Mouse (Mus musculus) G1E (cell line): ENCODE measurements around the gene Pcbp1. TPM values are rescaled to one million over a fixed set of nuclear protein-coding genes. Genes with fewer than 3 reads are reported as not detected.

Experiments
- ATAC-seq: 2 replicates; pipeline ENCODE4 v1.8.0; 2016; ENCODE audit warnings: mild to moderate bottlenecking; ENCODE audit not compliant: insufficient number of reproducible peaks, poor library complexity, low FRiP score, severe bottlenecking; ENCODE audit errors: extremely low read depth
- DNase-seq: peaks from one replicate; pipeline ENCODE4 v3.0.0; 2012; ENCODE audit warnings: low spot score
- H3K27me3 ChIP-seq: 2 replicates; pipeline ENCODE4 v1.6.1; 2012; ENCODE audit warnings: mild to moderate bottlenecking, low read length, inconsistent platforms; ENCODE audit not compliant: insufficient read depth
- H3K36me3 ChIP-seq: replicated peaks from 2 replicates; pipeline ENCODE3; 2012; ENCODE audit warnings: mild to moderate bottlenecking, inconsistent platforms
- H3K4me1 ChIP-seq: 2 replicates; pipeline ENCODE4 v1.6.1; 2012; ENCODE audit warnings: low read depth, low read length, inconsistent platforms, mixed read lengths; ENCODE audit not compliant: insufficient read depth
- H3K4me3 ChIP-seq: 2 replicates; pipeline ENCODE4 v1.5.1; 2012; ENCODE audit warnings: low read depth, mild to moderate bottlenecking, inconsistent platforms, low read length, moderate library complexity, mixed read lengths
- H3K9me3 ChIP-seq: replicated peaks from 2 replicates; pipeline ENCODE4 v1.6.1; 2012; ENCODE audit warnings: inconsistent platforms
- CTCF ChIP-seq: IDR thresholded peaks from 2 replicates; pipeline ENCODE4 v1.5.1; 2012; ENCODE audit warnings: low read depth, low read length, inconsistent platforms, mixed read lengths
- GATA1 ChIP-seq: IDR thresholded peaks from 2 replicates; pipeline ENCODE4 v1.6.1; 2012; ENCODE audit warnings: borderline replicate concordance, low read length, inconsistent platforms, mixed read lengths
- GATA2 ChIP-seq: IDR thresholded peaks from 2 replicates; pipeline ENCODE4 v1.6.1; 2012; ENCODE audit warnings: low read depth, low read length, inconsistent platforms, borderline replicate concordance
- POLR2AphosphoS5 ChIP-seq: IDR thresholded peaks from 2 replicates; pipeline ENCODE4 v1.6.1; 2012; ENCODE audit warnings: low read depth, low read length, inconsistent platforms; ENCODE audit not compliant: insufficient replicate concordance
- TAL1 ChIP-seq: conservative IDR thresholded peaks from 2 replicates; pipeline ENCODE4 v1.6.1; 2012; ENCODE audit warnings: low read depth, low read length, inconsistent platforms, mixed read lengths
- polyA plus RNA-seq: library from polyadenylated mRNA; stranded (reverse); fragments of >175 nt; gene quantifications from 2 replicates; pipeline ENCODE4 v1.2.3, GENCODE M21; 2012
- total RNA-seq, 2 experiments: library from RNA; stranded (forward) in 1 of 2; stranded (reverse) in 1 of 2; fragments of 200-1000 nt in 1 of 2; fragments of >200 nt in 1 of 2; fragmentation: Nextera tagmentation in 1 of 2; gene quantifications; 2 replicates each; pipeline ENCODE4 v1.2.3; 2014 to 2017

Gene Pcbp1
- total and polyA plus RNA-seq, 3 experiments, result 101 to 1,039 (median 191) TPM

DNA sequence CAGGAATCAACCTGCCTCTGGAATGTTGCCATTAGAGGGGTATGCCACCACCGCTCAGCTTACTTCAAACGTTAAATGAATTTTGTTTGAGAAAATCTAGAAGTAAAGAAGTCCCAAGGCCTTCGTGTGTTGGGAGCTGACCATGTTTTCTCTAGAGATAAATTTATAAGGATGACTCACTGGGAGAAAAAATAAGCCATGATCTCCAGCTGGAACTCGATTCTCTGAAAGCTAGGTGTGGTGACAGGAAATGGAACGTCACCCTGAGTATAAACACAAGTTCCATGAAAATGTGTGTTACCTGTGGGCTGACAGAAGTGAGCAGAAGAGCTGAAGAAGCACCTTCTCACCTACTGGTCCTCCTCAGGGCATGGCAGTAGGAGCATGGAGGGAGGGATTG lies 49.2 kb downstream of the Pcbp1 start:
- Histone ChIP-seq H3K36me3 (peaks cover 26% of the 10 kb centered on the region), H3K4me3 (no peak overlapping the region), H3K4me1 (peaks cover 44% of the 10 kb centered on the region), H3K27me3 (no peaks in the 10 kb centered on the region), H3K9me3 (no peaks in the 10 kb centered on the region)
- ATAC-seq (no peak), DNase-seq (no peak)
- no peak for TF ChIP-seq GATA2
- TF ChIP-seq TAL1, result no peak
- TF ChIP-seq CTCF, result no peak
- no peak for TF ChIP-seq GATA1
- no peak for TF ChIP-seq POLR2AphosphoS5

DNA sequence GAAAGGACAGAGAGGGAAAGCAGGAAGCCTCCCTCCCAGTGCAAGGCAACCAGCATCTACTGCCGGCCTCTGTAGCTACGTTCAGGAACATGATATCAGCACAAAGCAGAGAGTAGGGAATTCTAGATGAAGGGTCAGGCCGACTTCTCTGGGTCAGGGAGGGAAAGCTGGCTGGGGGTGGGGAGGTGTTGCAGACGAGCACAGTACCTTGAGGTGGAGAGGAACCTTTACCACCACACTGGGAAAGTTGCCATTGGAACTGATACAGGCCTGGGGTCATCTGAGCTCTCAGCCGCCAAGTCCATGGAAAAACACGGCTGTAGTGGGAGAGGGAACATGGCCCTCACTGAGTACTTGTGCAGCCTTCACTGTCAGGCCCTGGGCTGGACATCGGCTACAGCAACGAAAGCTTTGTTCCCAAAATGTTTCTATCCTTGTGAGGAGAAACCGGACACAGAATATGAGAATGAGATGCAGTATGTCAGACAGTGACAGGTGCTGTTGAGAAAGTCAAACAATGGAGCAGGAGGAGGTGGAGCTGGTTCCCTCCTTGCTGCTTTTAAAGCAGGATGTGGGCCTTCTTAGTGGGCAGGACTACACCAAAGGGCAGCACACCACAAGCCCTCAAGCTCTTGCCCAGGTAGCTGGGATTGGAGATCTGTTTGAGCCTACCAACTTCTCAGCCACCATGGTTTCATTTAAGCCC lies 50.5 kb downstream of the Pcbp1 start:
- no peaks in the 10 kb centered on the region for H3K27me3 ChIP-seq
- TF ChIP-seq GATA2 (no peak), TAL1 (no peak), CTCF (no peak), POLR2AphosphoS5 (no peak), GATA1 (no peak)
- H3K4me3 ChIP-seq, result no peak overlapping the region
- peaks cover 53% of the 10 kb centered on the region for H3K4me1 ChIP-seq
- H3K36me3 ChIP-seq, result peaks cover 29% of the 10 kb centered on the region
- H3K9me3 ChIP-seq, result no peaks in the 10 kb centered on the region
- no peak for ATAC-seq
- no peak for DNase-seq

DNA sequence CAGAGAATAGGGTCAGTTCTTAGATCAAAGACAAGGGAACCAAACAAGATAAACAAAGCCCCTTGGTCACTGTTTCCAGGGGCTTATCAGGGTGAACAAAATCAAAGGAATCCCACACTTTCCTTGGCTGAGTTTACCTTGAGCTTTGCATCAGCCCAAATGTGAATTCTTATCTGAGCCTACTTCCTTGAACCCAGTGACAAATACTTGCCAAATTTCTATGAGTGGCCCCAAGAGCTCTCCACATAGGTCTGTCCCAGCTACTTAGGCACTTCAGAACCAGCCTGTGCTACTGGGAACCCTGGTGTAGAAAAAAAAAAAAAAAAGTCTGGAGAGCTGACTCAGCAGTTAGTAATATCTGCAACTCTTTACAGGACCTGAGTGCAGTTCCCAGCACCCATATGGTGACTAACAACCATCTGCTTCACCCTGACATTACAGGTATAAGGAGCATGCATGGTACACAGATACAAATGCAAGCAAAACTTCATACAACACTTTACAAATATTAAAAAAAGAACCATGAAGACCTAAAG lies 51.4 kb downstream of the Pcbp1 start:
- Histone ChIP-seq H3K36me3 (peaks cover 37% of the 10 kb centered on the region), H3K4me1 (peaks cover 50% of the 10 kb centered on the region), H3K4me3 (no peak overlapping the region), H3K27me3 (no peaks in the 10 kb centered on the region), H3K9me3 (no peaks in the 10 kb centered on the region)
- TF ChIP-seq CTCF, result no peak
- no peak for TF ChIP-seq GATA1
- TF ChIP-seq POLR2AphosphoS5, result no peak
- no peak for TF ChIP-seq GATA2
- no peak for TF ChIP-seq TAL1
- ATAC-seq, result no peak
- DNase-seq, result no peak

Other genes with a start within 250 kb of the Pcbp1 start
- 62.0 and 73.4 TPM in 2 replicates for gene Fam136a, start 160.7 kb downstream of the Pcbp1 start, total RNA-seq (2014; fragmentation: Nextera tagmentation)
- 121 and 127 TPM in 2 replicates for gene Fam136a, start 160.7 kb downstream of the Pcbp1 start, total RNA-seq (2017)
- gene Fam136a, start 160.7 kb downstream of the Pcbp1 start, polyA plus RNA-seq, result 35.5 and 39.5 TPM in 2 replicates
- gene Snrpg, start 155.0 kb downstream of the Pcbp1 start, total RNA-seq (2014; fragmentation: Nextera tagmentation), result 114 and 123 TPM in 2 replicates
- gene Snrpg, start 155.0 kb downstream of the Pcbp1 start, total RNA-seq (2017), result 111 and 130 TPM in 2 replicates
- gene Snrpg, start 155.0 kb downstream of the Pcbp1 start, polyA plus RNA-seq, result 24.8 and 25.1 TPM in 2 replicates
- 55.5 and 72.3 TPM in 2 replicates for gene Pcyox1, start 129.2 kb downstream of the Pcbp1 start, total RNA-seq (2014; fragmentation: Nextera tagmentation)
- 31.4 and 44.7 TPM in 2 replicates for gene Pcyox1, start 129.2 kb downstream of the Pcbp1 start, total RNA-seq (2017)
- 41.4 and 44.9 TPM in 2 replicates for gene Pcyox1, start 129.2 kb downstream of the Pcbp1 start, polyA plus RNA-seq
- 141 and 165 TPM in 2 replicates for gene Tia1, start 122.1 kb downstream of the Pcbp1 start, total RNA-seq (2014; fragmentation: Nextera tagmentation)
- gene Tia1, start 122.1 kb downstream of the Pcbp1 start, total RNA-seq (2017), result 82.2 and 84.0 TPM in 2 replicates
- gene Tia1, start 122.1 kb downstream of the Pcbp1 start, polyA plus RNA-seq, result 20.1 and 25.4 TPM in 2 replicates
- not detected in 2 replicates for gene Gm44790, start 99.7 kb downstream of the Pcbp1 start, total RNA-seq (2014; fragmentation: Nextera tagmentation)
- 0.87 TPM in 1 of 2 replicates, not detected in the other for gene Gm44790, start 99.7 kb downstream of the Pcbp1 start, total RNA-seq (2017)
- 0.78 TPM in 1 of 2 replicates, not detected in the other for gene Gm44790, start 99.7 kb downstream of the Pcbp1 start, polyA plus RNA-seq
- gene C87436, start 87.9 kb downstream of the Pcbp1 start, total RNA-seq (2014; fragmentation: Nextera tagmentation), result 33.0 and 37.6 TPM in 2 replicates
- gene C87436, start 87.9 kb downstream of the Pcbp1 start, total RNA-seq (2017), result 22.3 and 23.2 TPM in 2 replicates
- 4.4 and 7.0 TPM in 2 replicates for gene C87436, start 87.9 kb downstream of the Pcbp1 start, polyA plus RNA-seq
- gene Asprv1, start 101.8 kb upstream of the Pcbp1 start, total RNA-seq (2014; fragmentation: Nextera tagmentation), result not detected in 2 replicates
- gene Asprv1, start 101.8 kb upstream of the Pcbp1 start, total RNA-seq (2017), result 0.23 and 0.33 TPM in 2 replicates
- gene Asprv1, start 101.8 kb upstream of the Pcbp1 start, polyA plus RNA-seq, result not detected in 2 replicates
- 47.4 and 72.4 TPM in 2 replicates for gene Mxd1, start 142.8 kb upstream of the Pcbp1 start, total RNA-seq (2014; fragmentation: Nextera tagmentation)
- 104 and 116 TPM in 2 replicates for gene Mxd1, start 142.8 kb upstream of the Pcbp1 start, total RNA-seq (2017)
- gene Mxd1, start 142.8 kb upstream of the Pcbp1 start, polyA plus RNA-seq, result 4.8 and 6.6 TPM in 2 replicates
- gene Snrnp27, start 158.2 kb upstream of the Pcbp1 start, total RNA-seq (2014; fragmentation: Nextera tagmentation), result 87.0 and 90.8 TPM in 2 replicates
- gene Snrnp27, start 158.2 kb upstream of the Pcbp1 start, total RNA-seq (2017), result 84.4 and 85.9 TPM in 2 replicates
- 167 and 193 TPM in 2 replicates for gene Snrnp27, start 158.2 kb upstream of the Pcbp1 start, polyA plus RNA-seq
- 20.5 and 23.6 TPM in 2 replicates for gene Gmcl1, start 207.1 kb upstream of the Pcbp1 start, total RNA-seq (2014; fragmentation: Nextera tagmentation)
- 18.3 and 21.3 TPM in 2 replicates for gene Gmcl1, start 207.1 kb upstream of the Pcbp1 start, total RNA-seq (2017)
- gene Gmcl1, start 207.1 kb upstream of the Pcbp1 start, polyA plus RNA-seq, result 17.6 and 22.7 TPM in 2 replicates